Mouse (Mus musculus) left cerebral cortex, postnatal 10 days (tissue): Measurements from ENCODE around the gene Tmem121. TPM values are rescaled to one million over a fixed set of nuclear protein-coding genes. Genes with fewer than 3 reads are reported as not detected.

Source experiments
- DNase-seq, 2 experiments: peaks; one replicate each; pipeline ENCODE4 v3.0.0; 2021 to 2022; ENCODE audit warnings: low spot score in 2 of 2, mixed read lengths in 1 of 2; ENCODE audit errors: extremely low spot score in 1 of 2
- intact Hi-C: fragments of 180-260 bp; cut with DNase I; formaldehyde crosslinking; loops from one replicate; pipeline ENCODE4 v1.15.1; 2025
- total RNA-seq, 2 experiments: library from RNA; stranded (reverse); gene quantifications; 2 replicates each; pipeline ENCODE4 v1.2.3; 2021

Tmem121 gene
- total RNA-seq, 2 experiments from 2014 or later, result 35.0 to 39.1 TPM

DNA sequence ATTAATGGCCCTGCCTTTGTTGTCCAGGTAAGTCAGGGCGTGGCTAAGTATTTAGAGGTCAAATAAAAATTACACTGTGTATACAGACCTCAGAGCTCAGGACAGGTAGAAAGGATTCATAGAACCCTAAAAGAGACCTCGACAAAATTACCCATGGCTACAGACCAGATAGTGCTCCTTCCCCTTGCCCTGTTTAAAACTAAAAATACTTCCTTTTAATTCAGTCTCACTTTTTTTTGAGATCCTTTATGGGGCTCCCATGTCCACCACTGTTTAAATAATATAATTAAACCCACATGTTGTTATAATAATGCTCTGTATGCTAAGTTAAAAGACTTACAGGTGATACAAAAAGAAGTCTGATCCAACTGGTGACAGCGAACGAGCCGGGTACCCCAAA, 26.0 kb downstream of the Tmem121 start:
- no peak for DNase-seq
- intact Hi-C loops, result no loop called here

- intact Hi-C loops, result no loop called here
- no peak for DNase-seq
Measured at GRCm38 (mm10) chr12:113212326-113212924, 26.7 kb downstream of the Tmem121 start.

DNA sequence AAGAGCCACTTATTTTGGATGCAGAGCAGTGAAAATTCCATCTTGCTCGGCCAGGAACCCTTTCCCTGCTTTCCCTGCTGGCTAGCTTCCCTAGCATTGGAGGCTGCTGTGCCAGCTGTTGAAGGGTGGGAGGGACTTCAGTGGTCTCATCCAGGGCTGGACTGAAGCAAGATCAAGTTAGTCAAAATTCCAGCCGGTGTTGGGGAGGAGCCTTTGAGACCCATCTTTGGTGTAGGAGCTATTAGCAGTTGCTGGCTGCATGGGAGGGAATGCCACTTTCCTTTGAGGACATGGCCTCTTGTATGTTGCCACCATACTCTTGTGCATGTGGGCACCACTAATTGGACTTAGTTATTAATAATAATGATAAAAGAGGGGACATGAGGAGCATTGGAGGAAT, 27.5 kb downstream of the Tmem121 start:
- intact Hi-C loops, result no loop called here
- no peak for DNase-seq

DNA sequence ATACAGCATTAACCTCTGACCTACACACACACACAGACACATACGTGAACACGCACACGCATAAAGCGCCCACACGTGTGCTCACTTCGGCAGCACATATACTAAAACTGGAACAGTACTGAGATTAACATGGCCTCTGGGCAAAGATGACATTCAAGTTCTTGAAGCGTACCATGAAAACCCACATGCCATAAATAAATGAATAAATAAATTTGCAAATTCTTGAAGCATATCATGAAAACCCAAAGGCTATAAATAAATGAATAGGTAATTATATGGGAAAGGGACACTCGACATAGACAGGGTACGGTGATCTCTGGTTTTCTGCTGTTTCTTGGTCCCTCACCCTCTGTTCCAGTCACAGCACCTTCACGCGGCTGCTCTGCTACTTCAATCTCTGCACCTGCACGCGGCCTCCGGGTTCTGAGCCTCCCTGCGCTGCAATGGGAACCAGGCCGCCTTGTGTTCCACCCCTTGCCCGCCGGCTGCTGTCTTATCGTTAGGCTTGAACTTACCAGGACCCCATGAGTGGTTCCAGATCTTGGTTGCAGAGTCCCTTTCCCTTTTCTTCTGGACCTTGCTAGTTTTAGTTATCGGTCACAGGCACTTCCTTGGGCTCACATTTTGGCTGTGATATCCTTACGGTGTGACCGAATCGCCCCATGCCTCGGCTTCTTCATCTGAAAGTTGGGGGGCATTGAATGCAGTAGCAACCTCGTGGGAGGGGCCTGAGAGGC, 28.5 kb downstream of the Tmem121 start:
- intact Hi-C loops, result no loop called here

DNA sequence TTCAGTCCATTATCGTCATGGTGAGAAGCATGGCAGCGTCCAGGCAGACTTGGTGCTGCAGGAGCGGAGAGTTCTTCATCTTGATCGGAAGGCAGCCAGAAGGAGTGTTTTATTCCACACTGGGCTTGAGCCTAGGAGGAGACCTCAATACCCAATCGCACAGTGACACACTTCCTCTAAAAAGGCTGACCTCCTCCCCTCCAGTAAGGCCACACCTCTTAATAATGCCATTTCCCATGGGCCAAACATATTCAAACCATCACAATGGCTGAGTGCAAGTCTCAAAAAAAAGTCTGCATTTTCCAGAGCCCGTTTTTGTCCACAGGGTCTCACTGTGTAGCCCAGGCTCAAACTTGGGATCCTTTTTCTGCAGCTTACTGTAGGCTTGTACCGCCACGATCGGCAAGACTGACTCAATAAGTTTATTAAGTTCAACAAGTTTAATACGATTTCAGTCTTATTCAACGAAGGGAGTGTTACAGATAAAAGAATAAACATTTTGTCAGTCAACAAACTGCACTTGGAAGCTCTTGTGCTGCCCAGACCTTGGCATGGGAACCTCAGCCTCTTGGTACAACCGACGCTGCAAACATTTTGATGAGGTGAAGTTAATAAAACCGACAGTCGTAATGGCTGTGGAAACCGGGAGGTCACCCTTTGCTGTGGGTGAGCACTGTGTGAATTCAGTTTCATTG, 29.4 kb downstream of the Tmem121 start:
- DNase-seq, result no peak
- intact Hi-C loops, result no loop called here

More for the DNA sequence above, 28.5 kb downstream of the Tmem121 start:
- no peak for DNase-seq

GRCm38 (mm10) chr12:113215667-113216346, 30.1 kb downstream of the Tmem121 start:
- DNase-seq, result peak in 1 of 2 experiments; percentile 72
- intact Hi-C loops, result no loop called here

DNA sequence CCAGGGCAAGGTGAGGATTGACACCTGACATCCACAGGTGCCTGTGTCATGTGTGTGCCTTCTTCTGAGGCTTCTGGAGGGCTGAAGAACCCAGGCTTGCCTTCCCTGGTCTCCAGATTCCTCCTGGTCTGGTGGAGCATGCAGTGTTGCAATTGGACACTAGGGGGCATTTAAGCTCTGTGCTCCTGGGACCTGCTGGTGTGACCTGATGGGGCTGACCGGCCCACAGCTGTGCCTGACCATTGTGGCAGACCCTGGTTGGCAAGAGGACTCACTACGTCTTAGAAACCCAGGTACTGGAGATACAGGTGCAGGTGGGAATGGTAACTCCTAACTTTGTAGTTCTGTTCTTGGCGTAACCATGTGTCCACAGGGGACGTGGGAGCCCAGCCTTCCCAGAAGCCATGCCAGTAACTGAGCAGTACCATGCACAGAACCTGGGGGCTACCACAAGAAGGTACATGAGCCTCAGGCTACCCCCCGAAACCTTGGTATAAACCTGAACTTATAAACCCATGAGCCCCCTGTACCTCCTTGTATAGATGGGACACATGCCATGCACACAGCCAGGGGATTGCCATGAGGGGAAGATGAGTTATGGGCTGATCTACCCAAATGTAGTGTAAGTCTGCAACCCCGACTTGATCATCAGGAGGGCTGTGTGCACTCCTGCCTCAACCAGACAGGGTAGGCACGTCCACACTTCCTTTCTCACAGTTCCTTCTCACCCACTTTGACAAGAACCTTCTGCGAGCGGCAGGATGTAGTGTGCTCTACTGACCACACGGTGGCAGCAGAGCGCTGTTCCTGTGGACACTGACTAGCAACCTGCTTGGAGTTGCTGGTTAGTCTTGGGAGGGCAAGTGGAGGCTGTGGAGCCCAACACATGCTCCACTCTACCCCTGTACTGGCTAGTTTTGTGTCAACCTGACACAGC, 31.8 kb downstream of the Tmem121 start:
- intact Hi-C loops, result no loop called here
- DNase-seq, result peak; percentile 49 to 73

DNA sequence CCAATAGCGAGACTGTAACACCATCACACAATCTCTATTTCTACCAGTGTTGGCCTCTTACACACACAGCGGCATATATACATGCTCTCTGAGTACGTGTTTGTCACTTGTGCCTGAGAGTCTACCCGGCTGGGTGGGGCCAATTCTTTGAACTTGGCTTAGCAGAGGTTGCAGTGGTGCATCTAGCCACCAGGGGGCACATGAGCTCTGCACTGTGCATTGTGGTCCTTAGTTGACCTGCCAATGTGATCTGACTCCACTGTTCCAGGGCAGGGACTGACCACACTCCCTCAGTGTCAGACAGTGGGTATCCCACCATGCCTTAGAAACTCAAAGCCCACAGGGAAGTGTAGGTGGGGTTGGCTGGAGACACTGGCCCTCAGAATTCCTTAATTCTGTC, 34.1 kb downstream of the Tmem121 start:
- no peak for DNase-seq
- intact Hi-C loops, result loop anchor here (5.0 kb wide), 3 partner anchors 267 to 762 kb away; partner anchors contain the start of gene Adam6b

GRCm38 (mm10) chr12:113220447-113220846, 34.7 kb downstream of the Tmem121 start:
- intact Hi-C loops, result loop anchor here (5.0 kb wide), 3 partner anchors 267 to 762 kb away; partner anchors contain the start of gene Adam6b
- peak; percentile 59 to 77 for DNase-seq

DNA sequence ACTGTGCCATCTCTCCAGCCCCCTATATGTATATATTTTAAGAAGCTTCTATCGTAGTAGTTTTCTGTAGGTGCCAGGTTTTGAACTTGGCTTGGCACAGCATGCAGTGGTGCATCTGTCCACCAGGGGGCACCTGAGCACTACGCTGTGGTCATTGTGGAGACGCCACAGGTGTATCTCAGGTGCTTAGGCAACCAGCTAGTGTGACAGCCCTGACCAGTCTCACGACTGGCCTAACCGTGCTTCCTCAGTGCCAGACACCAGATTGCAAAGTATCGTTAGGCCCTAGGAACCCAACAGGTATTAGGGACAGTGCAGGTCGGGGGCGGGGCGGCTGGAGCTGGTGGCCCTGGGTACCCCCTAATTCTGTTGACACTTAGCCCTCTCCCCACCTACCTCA, 35.6 kb downstream of the Tmem121 start:
- intact Hi-C loops, result loop anchor here (5.0 kb wide), 3 partner anchors 266 to 761 kb away; partner anchors contain the start of gene Adam6b

DNA sequence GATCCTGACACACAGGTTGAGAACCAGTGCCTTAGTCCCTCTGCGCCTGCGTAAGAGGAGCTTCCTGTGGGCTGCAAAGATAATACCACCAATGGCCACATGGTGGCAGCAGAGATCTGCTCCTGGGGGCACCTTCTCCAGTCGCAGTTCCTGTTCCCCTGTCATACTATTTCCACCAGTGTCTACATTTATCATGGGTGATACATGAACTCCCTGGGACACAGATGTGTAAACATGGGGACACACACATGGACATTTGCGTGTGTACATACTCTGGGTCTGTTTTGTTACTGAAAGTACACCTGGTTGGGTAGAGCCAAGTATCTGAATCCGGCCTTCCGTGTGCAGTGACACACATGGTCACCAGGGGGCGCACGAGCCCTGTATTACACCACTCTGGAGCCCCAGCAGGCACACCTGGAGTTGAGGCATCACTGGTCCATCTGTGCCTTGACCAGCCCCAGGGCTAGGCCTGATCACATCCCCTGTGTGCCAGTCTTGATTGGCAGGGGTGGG, 36.4 kb downstream of the Tmem121 start:
- intact Hi-C loops, result loop anchor here (5.0 kb wide), 3 partner anchors 265 to 760 kb away; partner anchors contain the start of gene Adam6b
- peak; percentile 76 to 89 for DNase-seq

More for the DNA sequence above, 35.6 kb downstream of the Tmem121 start:
- DNase-seq, result peak in 1 of 2 experiments; percentile 57

- intact Hi-C loops, result loop anchor here (5.0 kb wide), 3 partner anchors 265 to 760 kb away; partner anchors contain the start of gene Adam6b
Measured at GRCm38 (mm10) chr12:113222748-113223147, 37.0 kb downstream of the Tmem121 start.

DNA sequence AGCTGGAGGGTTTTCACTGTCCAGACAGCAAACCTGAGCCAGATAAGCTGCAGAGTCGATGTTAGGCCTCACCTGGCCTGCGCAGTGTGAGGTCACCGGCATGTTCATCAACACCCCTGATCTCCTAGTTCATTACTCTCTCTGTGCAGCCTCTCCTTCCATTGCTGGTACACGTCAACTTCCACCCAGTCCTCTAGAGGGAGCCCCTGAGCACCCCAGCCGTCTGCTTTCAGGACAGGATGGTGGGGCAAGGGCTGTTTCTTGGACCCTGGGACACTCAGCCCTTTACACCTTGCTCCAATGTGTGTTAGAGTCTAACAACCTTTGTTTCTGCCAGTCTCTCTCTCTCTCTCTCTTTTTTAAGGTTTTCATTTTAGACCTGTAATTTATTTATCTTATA, 38.5 kb downstream of the Tmem121 start:
- intact Hi-C loops, result loop anchor here (5.0 kb wide), 3 partner anchors 263 to 758 kb away; partner anchors contain the start of gene Adam6b
- DNase-seq, result no peak

More at GRCm38 (mm10) chr12:113222748-113223147, 37.0 kb downstream of the Tmem121 start:
- DNase-seq, result peak in 1 of 2 experiments; percentile 61

DNA sequence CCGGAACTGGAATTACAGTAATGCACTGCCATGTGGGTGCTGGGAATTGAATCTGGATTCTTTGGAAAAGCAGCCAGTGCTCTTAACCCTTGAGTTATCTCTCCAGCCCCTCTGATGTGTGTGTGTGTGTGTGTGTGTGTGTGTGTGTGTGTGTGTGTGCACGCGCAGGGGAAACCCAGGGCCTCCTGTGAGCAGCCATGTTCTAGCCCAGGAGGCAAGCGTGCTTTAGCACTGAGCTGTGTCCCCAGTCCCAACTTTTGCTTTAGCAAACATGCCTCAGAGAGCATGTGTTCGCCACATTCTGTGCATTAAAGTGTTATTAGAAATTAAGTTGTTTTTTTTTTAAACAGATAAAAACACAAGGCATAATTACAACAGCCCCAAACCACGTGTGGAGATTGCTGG, 39.0 kb downstream of the Tmem121 start:
- intact Hi-C loops, result loop anchor here (5.0 kb wide), 3 partner anchors 263 to 758 kb away; partner anchors contain the start of gene Adam6b
- DNase-seq, result no peak

- DNase-seq, result no peak
- intact Hi-C loops, result no loop called here
Measured at GRCm38 (mm10) chr12:113227970-113228593, 42.4 kb downstream of the Tmem121 start.

GRCm38 (mm10) chr12:113230741-113231140, 45.0 kb downstream of the Tmem121 start:
- intact Hi-C loops, result no loop called here
- DNase-seq, result no peak
